Mouse (Mus musculus): ENCODE results near the gene Pianp.

GRCm38 (mm10) chr6:125040221-125040620 is 43.7 kb downstream of the Pianp start:
- TF ChIP-seq CHD2 (IDR thresholded peaks at IDR 0.05; ENCODE audit: low read depth, low read length) (no peak), ZC3H11A (IDR thresholded peaks at IDR 0.05; ENCODE audit: borderline replicate concordance, low read depth, low read length) (no peak), HCFC1 (IDR thresholded peaks at IDR 0.05; ENCODE audit: borderline replicate concordance, insufficient read depth, low read length) (no peak), MAFK (IDR thresholded peaks at IDR 0.05; ENCODE audit: insufficient read depth, low read depth, low read length) (no peak)

Measured in ES-E14 (cell line).